Mouse (Mus musculus) adrenal gland, postnatal 4 days (tissue): ENCODE results near the gene Dpf1. TPM values are rescaled to one million over a fixed set of nuclear protein-coding genes. Genes with fewer than 3 reads are reported as not detected.

Source experiments
- DNase-seq, 2 experiments: peaks; one replicate each; pipeline ENCODE4 v3.0.0; 2021 to 2022; ENCODE audit warnings: low spot score in 2 of 2, mixed read lengths in 2 of 2
- total RNA-seq, 2 experiments: library from RNA; stranded (reverse); gene quantifications; 2 replicates each; pipeline ENCODE4 v1.2.3; 2021

Dpf1 gene
- total RNA-seq, 2 experiments from 2014 or later: 5.0 to 5.7 TPM

DNA sequence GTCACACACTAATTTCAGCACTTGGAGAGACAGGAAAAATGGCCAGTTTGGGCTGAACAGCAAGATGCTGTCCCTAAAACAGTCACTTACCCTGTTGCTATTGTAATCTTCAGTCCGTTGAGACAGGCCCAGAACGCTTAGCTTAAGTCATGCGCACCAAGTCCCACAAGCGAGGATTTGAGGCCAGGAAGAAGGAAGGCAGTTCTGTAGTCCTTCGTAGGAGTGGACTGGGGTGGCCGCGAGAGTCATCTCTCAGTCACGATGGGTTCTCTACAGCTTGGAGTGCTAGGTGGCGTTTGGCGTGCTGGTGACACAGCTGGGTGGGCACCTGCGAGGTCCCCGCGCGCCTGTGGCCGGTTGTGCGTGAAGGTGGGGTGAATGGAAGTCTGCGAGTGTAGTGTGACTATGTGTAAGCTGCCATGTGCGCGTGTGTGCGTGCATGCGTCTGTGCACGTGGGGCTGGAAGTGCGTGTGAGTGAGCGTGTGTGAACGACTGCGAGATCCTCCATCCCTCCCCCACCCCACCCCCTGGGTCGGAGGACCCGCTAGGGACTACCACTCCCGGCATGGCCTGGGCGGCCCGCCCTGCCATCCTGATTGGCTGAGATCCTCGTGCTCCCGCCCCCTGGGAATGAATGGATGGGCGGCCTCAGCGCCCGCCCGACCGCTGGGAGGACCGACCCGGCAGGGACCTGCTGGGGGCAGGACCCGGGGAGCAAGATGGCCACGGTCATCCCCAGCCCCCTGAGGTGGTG lies 3.8 kb downstream of the Dpf1 start:
- DNase-seq: peak; percentile 83 to 84

DNA sequence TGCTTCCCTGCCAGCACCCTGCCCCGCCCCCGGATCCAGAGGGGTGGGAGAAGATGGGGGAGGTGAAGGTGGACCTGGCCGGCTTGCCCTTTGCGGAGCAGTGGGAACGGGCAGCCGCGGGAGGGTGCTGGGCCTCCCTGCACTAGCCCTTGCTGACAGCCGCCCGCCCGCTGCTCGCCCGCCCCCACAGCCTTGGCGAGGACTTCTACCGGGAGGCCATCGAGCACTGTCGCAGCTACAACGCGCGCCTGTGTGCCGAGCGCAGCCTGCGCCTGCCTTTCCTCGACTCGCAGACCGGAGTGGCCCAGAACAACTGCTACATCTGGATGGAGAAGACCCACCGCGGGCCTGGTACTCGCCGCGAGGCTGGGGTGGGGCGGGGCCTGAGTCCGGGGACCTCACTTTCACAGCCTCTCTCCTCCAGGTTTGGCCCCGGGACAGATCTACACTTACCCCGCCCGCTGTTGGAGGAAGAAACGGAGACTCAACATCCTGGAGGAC lies 5.5 kb downstream of the Dpf1 start:
- DNase-seq: no peak

DNA sequence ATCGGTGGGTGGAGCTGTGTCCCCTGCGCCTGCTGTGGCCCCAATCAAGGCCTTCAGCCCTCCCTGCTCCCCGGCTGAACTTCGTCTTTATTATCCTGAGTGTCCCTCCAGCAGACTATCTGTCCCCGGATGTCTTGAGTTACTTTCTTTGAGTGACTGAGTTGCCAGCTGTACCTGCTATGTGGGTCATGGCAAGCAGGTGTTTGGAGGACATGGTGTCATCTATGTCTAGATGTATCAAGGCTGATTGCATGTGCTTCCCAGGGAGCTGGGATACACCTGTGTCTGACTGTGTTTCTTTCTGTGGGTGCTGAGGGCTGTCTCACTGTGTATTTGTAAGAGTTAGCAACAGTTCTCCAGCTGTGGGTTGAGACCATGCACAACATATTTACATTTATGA lies 6.0 kb downstream of the Dpf1 start:
- DNase-seq: no peak

DNA sequence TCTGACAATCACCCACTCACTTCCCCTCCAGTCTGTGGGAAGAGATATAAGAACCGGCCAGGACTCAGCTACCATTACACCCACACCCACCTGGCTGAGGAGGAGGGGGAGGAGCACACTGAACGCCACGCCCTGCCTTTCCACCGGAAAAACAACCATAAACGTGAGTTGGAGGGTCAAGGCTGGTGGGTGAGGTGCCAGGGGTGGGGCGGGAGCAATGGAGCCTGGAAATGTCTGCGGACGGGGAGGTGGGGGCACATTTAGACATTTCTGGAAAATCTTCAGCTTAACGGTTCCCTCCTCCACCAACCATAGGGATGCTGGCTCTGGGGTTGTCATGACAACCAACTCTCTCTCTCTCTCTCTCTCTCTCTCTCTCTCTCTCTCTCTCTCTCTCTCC lies 9.3 kb downstream of the Dpf1 start:
- DNase-seq: no peak

DNA sequence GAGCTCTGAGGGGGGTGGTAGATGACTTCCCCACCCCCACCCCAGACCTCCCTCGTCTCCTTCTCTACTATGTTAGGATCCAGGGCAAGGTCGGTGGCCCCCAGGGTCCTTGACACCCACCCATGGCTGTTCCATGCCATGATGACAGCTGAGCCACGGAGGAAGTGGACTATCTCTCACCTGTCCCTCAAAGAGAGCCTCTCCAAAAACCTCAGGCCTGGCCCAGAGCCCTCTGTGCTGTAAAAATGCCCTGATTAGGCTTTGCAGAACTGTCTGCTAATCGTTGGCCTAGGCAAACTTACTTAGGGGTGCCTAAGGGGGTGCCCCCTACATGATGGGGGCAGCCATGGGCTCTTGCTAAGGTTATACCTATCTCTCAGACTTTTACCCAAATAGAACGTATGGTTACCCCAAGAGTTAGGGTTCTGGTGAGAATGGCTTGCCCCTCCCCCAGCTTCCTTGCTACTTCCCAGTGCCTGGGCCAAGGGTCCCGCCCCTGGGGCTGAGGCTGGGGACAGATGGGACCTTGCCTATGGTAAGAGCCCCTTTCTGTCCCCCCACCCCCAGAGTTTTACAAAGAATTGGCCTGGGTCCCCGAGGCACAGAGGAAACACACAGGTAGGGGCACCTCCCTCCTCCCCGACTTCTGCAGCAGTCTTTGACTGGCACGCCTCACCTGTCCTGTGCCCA lies 10.0 kb downstream of the Dpf1 start:
- DNase-seq: no peak

DNA sequence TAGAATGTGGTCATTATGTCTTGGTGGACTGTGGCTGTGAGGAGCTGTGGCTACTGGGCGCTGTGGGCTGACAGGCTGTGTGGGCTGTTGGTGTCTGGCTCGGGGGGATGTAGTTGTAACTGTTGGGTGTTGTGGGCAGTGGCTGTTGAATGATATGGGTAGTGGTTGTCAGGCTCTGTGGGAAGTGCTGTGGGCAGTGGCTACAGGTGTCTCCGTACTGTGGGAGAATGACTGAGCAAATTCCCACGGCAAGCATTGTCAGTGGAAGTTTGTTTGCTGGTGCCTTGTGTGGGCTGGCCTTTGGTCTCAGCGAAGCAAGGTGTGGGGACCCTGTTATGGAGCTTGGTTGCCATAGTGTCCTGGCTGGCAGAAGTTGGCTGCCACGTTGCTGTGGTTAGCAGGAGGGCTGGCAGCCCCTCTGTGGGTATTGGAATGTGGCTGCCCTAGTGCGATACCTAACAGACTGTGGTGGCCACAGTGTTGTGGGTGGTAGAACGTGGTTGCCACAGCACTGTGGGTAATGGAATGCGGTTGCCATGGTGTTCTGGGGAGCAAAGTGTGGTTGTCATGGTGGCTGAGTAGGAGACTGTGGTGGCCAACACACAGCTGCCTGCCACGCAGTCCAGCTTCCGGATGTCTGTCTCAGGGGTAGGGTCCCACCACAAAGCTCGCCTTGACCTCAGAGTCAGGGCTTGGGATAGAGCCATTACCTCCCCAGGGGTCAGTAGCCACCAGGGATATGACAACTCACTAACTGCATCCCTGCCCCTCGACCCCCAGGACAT lies 11.3 kb downstream of the Dpf1 start:
- no peak for DNase-seq

DNA sequence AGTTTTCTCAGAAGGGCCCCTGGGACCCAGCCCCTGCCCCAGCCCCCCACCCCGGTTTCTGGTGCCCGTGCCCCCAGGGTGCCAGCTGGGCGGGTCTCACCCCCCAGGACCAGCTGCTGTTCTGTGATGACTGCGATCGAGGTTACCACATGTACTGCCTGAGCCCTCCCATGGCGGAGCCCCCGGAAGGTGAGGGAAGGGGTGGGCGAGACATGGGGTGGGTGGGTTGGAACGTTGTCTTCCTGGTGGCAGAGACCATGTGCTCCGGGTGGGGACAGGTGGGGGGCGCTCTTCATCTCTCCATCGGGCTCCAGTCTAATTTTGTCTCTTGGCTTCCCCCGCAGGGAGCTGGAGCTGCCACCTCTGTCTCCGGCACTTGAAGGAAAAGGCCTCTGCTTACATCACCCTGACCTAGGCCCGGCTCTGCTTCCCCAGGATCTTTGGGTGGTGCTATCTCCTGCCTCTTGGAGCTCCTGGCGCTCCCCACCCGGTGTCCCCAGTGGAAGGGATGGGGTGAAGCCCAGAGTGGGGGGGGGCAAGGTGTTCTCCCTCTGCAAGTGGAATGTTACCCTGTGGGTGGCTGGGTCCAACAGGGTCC lies 12.5 kb downstream of the Dpf1 start:
- no peak for DNase-seq

DNA sequence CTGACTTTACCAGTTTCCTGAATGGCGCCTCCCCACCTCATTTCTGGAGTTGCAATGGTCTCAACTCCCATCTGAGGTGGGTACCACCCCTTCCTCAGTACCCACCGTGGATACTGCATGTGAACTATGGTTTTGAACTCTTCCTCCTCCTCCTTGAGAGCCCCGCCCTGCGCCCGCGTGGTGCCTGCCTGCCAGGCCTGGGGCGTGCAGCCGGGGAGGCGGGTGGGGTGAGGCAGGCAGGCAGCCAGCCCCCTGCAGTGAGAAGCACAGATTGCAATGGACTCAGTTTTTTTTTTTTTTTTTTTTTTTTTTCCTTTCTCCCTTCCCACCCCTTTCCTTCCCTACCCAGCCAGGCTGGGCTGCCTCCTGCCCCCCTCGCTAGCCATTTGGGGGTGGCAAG lies 13.2 kb downstream of the Dpf1 start:
- no peak for DNase-seq

DNA sequence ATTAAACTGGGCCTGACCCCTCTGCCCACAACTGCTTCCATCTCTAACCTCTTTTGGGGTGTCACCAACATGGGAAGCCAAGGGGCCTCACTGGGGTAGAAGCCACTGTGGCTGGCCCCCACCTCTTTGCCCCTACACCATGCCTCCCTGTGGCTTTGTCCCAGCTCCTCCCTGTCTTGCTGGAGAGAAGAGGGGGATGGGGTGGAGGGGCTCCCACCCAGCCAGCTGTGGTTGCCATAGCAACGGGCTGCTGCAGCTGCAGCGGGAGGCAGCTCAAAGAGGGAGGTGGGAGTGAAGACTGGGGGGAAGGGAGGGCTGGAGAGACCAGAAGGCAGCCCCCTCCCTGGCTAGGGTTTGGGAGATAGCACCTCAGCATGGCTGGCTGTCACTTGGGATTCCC lies 13.8 kb downstream of the Dpf1 start:
- no peak for DNase-seq

DNA sequence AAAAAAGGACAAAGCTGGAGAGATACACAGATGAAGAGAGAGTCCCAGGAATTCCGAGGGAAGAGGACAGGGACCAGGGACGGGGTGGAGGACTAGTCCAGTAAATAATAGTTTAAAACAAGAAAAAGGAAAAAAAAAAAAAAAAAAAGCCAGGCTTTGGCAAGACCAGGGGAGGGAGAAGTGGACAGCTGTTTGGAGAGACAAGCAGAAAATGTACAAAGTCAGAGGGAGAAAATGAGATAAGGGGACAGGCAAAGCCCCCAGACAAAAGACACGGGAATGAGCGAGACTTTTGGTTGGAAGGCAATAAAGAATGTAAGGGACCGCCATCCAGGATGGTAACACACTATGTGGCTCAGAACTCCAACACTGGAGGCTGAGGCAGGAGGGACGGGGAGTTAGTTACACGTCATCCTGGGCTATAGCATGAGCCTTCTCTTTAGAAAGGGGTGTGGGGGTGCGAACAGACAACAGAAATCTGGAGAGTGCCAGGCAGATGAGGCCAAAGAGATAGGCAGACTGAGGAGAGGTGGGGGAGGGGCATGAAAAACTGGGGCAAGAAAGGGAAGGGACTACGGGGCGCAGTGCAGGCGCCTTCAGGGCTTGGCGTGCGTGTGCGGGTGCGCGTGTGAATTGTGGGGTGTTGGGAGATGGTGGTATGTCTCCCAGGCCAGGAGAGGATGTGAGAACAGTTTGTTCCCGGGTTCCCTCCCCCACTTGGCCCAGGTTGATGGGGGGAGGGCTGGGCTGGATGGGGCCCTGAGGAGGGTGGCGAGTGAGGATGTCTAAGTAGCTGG lies 14.6 kb downstream of the Dpf1 start:
- DNase-seq: no peak

DNA sequence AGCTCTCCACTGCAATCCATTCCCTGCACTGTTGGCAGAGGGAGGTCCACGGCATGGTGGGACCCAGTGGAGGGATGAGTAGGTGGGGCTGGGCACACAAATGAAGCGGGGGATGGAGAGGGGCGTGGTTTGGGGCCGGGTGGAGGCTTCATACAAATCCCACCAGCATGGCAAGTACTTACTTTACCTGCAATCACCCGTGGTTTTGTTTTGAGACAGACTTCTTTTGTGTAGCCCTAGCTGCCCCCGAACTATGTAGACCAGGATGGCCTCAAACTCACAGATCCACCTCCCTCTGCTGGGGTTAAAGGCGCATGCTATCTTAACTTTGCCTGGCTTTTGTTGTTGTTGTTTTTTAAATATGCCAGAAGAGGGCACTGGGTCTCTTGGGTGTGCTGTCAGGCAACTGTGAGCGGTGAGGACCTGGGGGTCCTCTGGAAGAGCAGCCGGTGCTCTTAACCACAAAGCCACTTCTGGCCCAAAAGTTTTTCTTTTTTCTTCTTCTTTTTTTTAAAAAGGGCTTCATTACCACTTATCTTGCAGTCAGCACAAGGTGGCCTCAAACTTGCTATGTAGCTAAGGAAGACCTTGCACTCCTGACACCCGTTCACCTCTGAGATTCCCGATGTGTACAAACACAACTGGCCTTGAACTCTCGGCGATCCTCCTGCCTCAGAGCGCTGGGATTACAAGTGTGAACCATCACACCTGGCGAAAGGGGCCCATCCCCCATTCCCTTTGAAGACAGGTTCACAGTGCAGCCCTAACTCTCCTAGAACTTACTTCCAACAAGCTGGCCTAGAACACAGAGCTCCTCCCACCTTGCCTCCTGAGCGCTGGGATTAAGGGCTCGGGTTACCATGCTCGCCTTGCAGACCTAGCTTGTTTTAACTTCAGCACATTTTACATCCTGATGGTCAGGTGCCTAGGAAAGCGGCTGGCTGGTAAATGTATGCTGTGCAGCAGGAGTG lies 15.9 kb downstream of the Dpf1 start:
- no peak for DNase-seq

DNA sequence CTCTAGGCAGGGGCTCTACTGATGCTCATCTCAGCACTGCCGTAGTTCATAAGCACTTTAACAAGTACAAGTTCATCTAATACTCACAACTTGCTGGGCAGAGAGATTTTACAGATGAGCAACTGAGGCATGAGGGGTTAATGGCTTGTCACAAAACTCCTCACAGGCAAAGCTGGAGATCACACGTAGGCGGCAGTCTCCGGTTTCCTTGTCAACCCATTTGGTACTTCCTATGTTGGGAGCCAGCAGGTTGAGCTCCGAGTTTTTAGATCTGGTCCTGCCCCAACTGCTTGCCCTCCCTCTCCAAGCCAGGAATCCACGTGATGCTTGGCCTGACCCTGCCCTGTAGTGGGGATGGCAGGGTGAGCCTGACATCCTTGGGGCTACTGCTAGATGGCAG lies 23.3 kb downstream of the Dpf1 start:
- DNase-seq: no peak

DNA sequence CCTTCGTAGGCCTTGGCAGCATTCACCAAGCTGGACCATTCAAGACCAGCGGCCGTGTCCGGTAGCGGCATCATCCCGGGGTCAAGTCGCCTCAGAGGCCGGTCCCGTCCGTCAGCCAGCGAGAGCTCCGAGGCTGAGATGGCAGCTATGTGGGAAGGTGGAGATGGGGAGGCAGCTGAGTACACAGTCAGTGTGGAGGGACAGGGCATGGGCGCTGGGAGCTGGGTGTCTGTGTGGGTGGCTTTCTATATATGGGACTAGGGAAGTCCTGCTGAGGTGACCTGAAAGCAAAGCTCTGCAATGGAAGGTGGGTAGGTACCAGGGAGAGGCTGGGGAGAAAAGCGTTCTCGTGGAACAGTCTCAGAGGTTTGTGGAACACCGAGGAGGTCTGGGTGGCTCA lies 25.2 kb downstream of the Dpf1 start:
- DNase-seq: no peak

DNA sequence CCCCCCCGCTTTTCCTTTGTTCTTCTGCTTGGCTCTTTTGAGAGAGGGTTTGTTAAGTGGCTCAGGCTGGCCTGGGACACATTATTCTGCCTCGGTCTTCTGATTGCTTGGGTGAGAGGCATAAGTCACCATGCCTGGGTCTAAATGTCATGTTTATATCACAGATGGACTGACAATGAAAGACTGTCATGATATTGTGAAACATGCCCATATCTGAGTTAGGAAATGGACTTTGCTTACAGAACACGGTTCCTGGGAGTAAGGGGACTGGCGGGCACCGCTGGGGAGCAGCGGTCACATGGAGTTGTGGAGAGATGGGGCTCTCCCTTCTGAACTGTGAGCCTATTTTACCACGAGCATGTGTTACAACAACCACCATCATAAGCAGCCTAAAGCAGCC lies 30.4 kb downstream of the Dpf1 start:
- DNase-seq: no peak

DNA sequence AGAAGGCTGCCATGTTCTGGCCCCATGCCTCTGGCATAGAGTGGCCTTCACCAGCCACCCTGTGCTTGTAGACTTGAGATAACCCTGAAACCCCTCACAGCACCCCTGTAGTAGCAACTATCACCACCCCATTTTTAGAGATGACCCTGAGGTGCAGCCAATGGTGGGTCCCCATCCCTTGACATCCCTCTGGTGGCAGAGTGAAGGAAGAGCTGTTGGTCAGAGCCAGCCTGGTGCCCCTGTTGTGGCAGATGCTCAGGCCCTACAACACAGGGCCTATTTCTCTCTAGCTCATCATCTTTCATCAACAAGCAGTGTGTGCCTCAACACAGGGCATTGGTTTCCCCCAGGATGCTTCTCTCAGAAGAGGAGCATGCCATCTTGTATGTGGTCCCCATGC lies 31.5 kb downstream of the Dpf1 start:
- DNase-seq: no peak

DNA sequence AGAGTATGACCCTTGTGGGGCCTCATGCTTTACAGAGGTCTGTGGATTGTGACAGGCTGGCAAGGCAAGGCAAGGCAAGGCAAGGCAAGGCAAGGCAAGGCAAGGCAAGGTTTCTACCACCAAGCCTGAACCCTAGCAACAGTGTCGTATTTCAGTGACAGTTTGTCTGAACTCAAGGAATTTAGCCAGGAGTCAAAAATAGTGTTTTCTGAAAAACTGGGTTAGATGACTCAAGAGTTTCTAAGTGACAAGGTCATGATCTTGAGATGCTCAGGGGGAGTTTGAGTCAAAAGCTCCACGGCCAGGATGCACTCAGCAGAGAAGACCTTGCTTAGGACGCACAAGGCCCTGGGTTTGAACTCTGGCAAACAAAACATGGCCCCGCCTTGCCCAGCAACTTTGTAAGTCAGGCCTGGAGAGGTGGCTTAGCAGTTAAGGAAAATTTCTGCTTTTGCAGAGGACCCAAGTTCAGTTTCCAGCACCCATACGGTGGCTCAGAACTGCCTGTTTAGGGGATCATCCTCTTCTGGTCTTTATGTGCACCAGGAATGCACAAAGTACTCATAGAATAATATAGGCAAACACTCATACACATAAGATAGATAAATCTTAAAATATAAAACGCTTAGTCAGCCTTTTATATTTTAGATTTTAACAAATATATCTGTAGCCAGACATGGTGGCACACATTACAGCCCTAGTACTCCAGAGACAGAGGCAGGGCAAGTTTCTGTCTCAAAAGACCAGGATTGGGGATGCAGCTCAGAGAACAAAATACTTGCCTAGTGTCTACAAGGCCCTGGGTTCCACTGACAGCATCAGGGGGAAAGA lies 32.3 kb downstream of the Dpf1 start:
- DNase-seq: no peak

DNA sequence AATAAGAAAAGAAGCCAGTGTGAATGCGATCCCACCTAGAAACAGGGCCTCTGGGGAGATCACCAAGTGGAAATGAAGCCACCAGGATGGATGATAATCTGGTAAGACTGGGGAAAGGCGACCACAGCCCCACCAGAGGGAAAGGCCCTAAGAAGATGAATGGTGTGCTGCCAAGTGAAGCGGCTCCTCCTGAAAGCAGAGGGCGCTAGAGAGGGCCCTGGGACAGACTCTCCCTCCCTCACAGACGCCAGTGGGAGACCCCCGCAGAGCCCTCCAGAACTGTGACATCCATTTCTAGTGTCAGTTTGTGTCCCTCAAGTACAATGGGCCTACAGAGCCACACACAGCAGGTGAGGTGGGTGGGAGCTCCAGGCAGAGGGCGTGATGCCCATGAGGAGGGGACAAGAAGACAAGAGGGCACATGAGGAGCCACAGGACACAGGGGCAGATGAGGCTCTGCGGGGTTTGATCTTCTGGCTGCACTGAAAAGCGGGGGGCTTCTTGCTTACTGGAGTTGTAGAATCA lies 33.1 kb downstream of the Dpf1 start:
- DNase-seq: no peak

DNA sequence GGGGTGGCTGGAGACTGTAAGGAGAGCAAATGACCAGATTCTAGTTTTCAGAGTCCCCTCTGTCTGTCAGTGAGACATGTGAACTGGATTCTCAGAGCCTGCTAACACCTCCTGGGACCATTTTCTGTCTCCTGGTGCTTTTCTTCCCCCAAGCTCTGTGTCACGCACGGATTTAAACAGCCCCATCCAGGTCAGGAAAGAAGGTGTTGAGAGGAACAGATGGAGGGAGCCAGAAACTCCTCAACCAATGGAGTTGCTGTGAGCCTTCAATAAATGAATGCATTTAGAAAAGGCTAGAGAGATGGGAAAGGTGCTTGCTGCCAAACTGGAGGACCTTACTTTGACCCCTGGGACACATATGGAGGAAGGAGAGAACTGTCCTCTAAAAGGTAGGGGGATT lies 34.0 kb downstream of the Dpf1 start:
- DNase-seq: no peak
